Mouse (Mus musculus) gastrocnemius, adult 2 months (tissue): ENCODE measurements at regions not wholly inside any gene's neighbourhood (a gene's known extent, or its start where the extent isn't known, plus 50 kb on each side); places are given as distances from the start of the nearest gene placed in this dataset.

Experiments
- DNase-seq: peaks from one replicate; pipeline ENCODE4 v3.0.0; 2022
- H3K27ac ChIP-seq: fragments of 200-600 bp; 2 replicates; pipeline ENCODE4 v1.8.1; 2022; ENCODE audit warnings: mild to moderate bottlenecking
- H3K4me3 ChIP-seq: fragments of 200-600 bp; 2 replicates; pipeline ENCODE4 v1.8.1; 2022; ENCODE audit warnings: mild to moderate bottlenecking, moderate library complexity
- CTCF ChIP-seq: fragments of 200-600 bp; IDR thresholded peaks from 2 replicates; pipeline ENCODE4 v1.8.1; 2022; ENCODE audit warnings: antibody characterized with exemption, mild to moderate bottlenecking, moderate library complexity
- intact Hi-C: fragments of 180-260 bp; cut with DNase I; formaldehyde crosslinking; loops from one replicate; pipeline ENCODE4 v1.15.1; 2025

GRCm38 (mm10) chr2:106190579-106191322 lies 187.4 kb upstream of the Dnajc24 start:
- intact Hi-C loops, result loop anchor here (10.0 kb wide), 1 partner anchor 576 kb away; no protein-coding TSS in a partner anchor
- DNase-seq, result no peak
- H3K4me3 ChIP-seq, result no peak overlapping the region
- H3K27ac ChIP-seq, result no peak overlapping the region
- no peak for TF ChIP-seq CTCF

- intact Hi-C loops, result no loop called here
- no peak for DNase-seq
- no peak for TF ChIP-seq CTCF
- no peak overlapping the region for H3K4me3 ChIP-seq
- H3K27ac ChIP-seq, result no peak overlapping the region
Observed at GRCm38 (mm10) chr2:106183651-106184050, 180.3 kb upstream of the Dnajc24 start.

GRCm38 (mm10) chr2:106182051-106182450 lies 178.7 kb upstream of the Dnajc24 start:
- intact Hi-C loops, result no loop called here
- Histone ChIP-seq H3K4me3 (no peak overlapping the region), H3K27ac (no peak overlapping the region)
- TF ChIP-seq CTCF, result no peak
- no peak for DNase-seq

- Histone ChIP-seq H3K4me3 (no peak overlapping the region), H3K27ac (no peak overlapping the region)
- intact Hi-C loops, result no loop called here
- DNase-seq, result no peak
- no peak for TF ChIP-seq CTCF
Observed at GRCm38 (mm10) chr2:106162681-106163080, 159.3 kb upstream of the Dnajc24 start.

- no peak for TF ChIP-seq CTCF
- intact Hi-C loops, result no loop called here
- no peak overlapping the region for H3K4me3 ChIP-seq
- DNase-seq, result no peak
- no peak overlapping the region for H3K27ac ChIP-seq
Observed at GRCm38 (mm10) chr2:106161877-106162276, 158.5 kb upstream of the Dnajc24 start.

GRCm38 (mm10) chr2:106149701-106150100 lies 146.4 kb upstream of the Dnajc24 start:
- no peak for DNase-seq
- Histone ChIP-seq H3K27ac (no peak overlapping the region), H3K4me3 (no peak overlapping the region)
- intact Hi-C loops, result no loop called here
- TF ChIP-seq CTCF, result no peak

- intact Hi-C loops, result no loop called here
- no peak for DNase-seq
- Histone ChIP-seq H3K4me3 (no peak overlapping the region), H3K27ac (no peak overlapping the region)
- TF ChIP-seq CTCF, result no peak
Observed at GRCm38 (mm10) chr2:106140931-106141330, 137.6 kb upstream of the Dnajc24 start.

GRCm38 (mm10) chr2:106101002-106101401 lies 97.7 kb upstream of the Dnajc24 start:
- no peak for TF ChIP-seq CTCF
- intact Hi-C loops, result no loop called here
- Histone ChIP-seq H3K27ac (no peak overlapping the region), H3K4me3 (no peak overlapping the region)
- no peak for DNase-seq

GRCm38 (mm10) chr2:106086121-106086520 lies 82.8 kb upstream of the Dnajc24 start:
- DNase-seq, result no peak
- Histone ChIP-seq H3K4me3 (no peak overlapping the region), H3K27ac (no peak overlapping the region)
- intact Hi-C loops, result no loop called here
- no peak for TF ChIP-seq CTCF

- DNase-seq, result no peak
- no peak for TF ChIP-seq CTCF
- no peak overlapping the region for H3K27ac ChIP-seq
- intact Hi-C loops, result loop anchor here (5.0 kb wide), 1 partner anchor 467 kb away; no protein-coding TSS in a partner anchor
- no peak overlapping the region for H3K4me3 ChIP-seq
Observed at GRCm38 (mm10) chr2:106083801-106084800, 80.8 kb upstream of the Dnajc24 start.

- intact Hi-C loops, result loop anchor here (5.0 kb wide), 1 partner anchor 466 kb away; no protein-coding TSS in a partner anchor
- no peak for TF ChIP-seq CTCF
- no peak for DNase-seq
- Histone ChIP-seq H3K4me3 (no peak overlapping the region), H3K27ac (no peak overlapping the region)
Observed at GRCm38 (mm10) chr2:106083001-106083400, 79.7 kb upstream of the Dnajc24 start.

- peak; percentile 57 for DNase-seq
- Histone ChIP-seq H3K4me3 (no peak overlapping the region), H3K27ac (no peak overlapping the region)
- intact Hi-C loops, result loop anchor here (1.0 to 5.0 kb wide), 2 partner anchors 465 to 559 kb away; no protein-coding TSS in a partner anchor
- no peak; the same call in 1 of the 2 replicates for TF ChIP-seq CTCF
Observed at GRCm38 (mm10) chr2:106081951-106082350, 78.6 kb upstream of the Dnajc24 start.

GRCm38 (mm10) chr2:106080626-106081025 lies 77.3 kb upstream of the Dnajc24 start:
- H3K4me3 ChIP-seq, result no peak overlapping the region
- TF ChIP-seq CTCF, result no peak
- no peak overlapping the region for H3K27ac ChIP-seq
- intact Hi-C loops, result loop anchor here (5.0 kb wide), 1 partner anchor 463 kb away; no protein-coding TSS in a partner anchor
- no peak for DNase-seq
